Mouse (Mus musculus): ENCODE measurements around the gene Rad51b. TPM values are rescaled to one million over a fixed set of nuclear protein-coding genes. Genes with fewer than 3 reads are reported as not detected.

Gene Rad51b
- total RNA-seq, 2 experiments from 2014 or later = 0.17 to 0.23 TPM

DNA sequence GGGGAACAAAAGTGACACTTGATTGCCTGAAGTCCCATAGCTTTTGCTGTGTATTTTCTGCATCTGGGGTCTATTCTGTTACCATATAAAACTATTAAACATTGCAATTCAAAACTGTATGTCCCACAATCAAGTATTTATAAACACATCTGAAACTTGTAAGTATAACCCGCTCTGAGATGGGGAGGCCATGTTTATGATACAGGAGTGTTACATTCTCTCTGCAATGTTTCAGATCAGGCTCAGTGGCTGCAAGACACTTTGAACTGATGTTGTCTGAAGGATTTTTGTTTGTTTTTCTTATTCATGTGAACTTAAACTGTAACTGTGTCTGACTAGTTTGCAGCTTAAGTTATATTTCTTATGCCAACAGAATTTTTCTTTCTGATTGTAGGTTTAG lies 80.3 kb downstream of the Rad51b start:
- DNase-seq (ENCODE audit: low spot score) = no peak

DNA sequence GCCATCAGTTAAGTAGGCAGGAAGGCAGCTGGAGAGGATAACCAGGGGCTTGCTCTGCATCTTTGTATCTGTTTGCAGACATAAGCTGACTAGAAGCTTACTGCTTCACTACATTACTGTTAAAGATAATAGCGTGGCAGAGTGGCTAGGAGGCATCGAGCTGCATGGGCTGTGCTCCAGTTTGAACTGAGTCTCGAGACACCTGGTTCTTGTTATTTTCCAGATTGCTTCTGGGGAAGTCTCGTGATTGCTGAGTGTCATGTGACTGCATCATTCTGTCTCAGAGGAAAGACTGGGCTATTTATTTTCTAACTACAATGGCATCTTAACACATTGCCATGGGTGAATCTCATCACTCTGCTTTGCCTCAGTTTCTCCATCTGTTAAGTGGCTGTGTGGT lies 80.8 kb downstream of the Rad51b start:
- no peak for DNase-seq (ENCODE audit: low spot score)

- DNase-seq (ENCODE audit: low spot score) = no peak
Observed at GRCm38 (mm10) chr12:79380190-79380589, 83.1 kb downstream of the Rad51b start.

DNA sequence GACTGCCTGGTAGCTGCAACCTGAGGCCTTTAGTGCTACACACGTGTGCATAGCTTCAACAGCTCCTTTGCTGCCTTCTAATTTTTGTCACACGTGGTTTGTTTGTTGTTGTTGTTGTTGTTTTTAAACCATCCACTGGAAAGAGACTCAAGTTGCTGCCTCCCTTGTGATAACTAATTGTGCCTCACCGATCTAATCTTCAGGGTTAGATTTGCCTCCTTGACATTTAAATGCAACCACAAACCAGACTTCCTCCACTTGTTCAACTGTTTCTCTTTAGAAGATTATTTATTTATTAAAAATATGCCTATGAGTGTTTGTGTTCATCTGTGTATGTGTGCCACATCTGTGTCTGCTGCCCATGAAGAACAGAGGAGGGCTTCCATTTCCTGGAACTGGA lies 84.4 kb downstream of the Rad51b start:
- DNase-seq (ENCODE audit: low spot score) = no peak

- DNase-seq (ENCODE audit: low spot score) = no peak
Observed at GRCm38 (mm10) chr12:79382416-79382815, 85.3 kb downstream of the Rad51b start.

- DNase-seq (ENCODE audit: low spot score) = no peak
Observed at GRCm38 (mm10) chr12:79383583-79383982, 86.5 kb downstream of the Rad51b start.

GRCm38 (mm10) chr12:79384787-79385186 lies 87.7 kb downstream of the Rad51b start:
- no peak for DNase-seq (ENCODE audit: low spot score)

GRCm38 (mm10) chr12:79385199-79385598 lies 88.1 kb downstream of the Rad51b start:
- no peak for DNase-seq (ENCODE audit: low spot score)

DNA sequence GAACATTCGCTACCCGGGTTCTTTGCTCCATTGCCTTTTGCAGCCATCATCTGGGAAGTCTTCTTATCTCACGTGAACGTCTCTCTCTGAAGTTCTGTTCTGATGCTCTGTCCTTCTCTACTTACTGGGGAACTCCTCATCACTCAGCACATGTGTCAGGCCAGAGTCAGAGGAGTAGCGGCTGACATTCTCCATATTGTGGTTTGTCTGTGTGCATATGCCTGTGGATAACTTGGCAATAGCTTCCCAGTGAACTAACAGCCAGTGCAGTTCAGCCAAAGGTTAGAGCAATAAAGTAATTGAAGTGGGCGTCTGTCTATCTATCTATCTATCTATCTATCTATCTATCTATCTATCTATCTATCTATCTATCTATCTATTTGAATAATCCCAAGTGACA lies 90.8 kb downstream of the Rad51b start:
- no peak for DNase-seq (ENCODE audit: low spot score)

- no peak for DNase-seq (ENCODE audit: low spot score)
Observed at GRCm38 (mm10) chr12:79389251-79389650, 92.2 kb downstream of the Rad51b start.

GRCm38 (mm10) chr12:79389971-79390370 lies 92.9 kb downstream of the Rad51b start:
- no peak for DNase-seq (ENCODE audit: low spot score)

DNA sequence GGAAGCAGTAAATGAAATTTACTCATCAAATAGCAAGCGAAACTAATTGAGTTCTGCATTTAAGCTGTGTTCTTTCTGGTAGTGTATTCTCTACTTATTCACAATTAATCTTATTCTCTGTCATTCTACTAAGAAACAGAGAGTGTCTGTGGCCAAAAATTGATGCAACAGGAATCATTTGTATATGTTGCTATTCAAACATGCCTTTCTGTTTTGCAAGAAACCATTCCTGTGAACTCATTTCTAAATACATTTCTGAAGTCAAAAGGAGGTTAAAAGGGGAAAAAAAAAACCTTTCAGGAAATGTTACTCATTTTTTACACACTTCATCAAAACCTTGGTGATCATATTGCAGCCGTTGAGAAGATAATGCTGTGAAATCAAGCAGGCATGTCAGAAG lies 96.6 kb downstream of the Rad51b start:
- no peak for DNase-seq (ENCODE audit: low spot score)

DNA sequence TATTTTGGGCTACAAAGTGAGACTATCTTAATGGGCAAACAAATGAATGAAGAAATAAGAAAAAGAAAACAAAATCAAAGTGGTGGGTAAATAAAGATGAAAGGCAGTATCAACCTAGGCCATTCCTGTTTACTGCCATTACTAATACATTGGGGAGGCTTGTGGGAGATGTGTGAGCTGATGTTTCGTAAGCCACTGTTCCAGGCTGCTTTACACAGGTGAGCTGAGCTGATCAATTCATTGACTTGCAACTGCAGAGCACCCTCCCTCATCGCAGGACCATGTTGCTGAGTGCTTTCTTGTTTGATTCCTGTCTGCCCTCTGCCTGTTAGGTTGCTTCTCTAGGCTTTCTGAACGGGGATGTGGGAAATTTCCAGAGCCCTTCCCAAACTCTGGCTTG lies 106.9 kb downstream of the Rad51b start:
- no peak for DNase-seq (ENCODE audit: low spot score)

DNA sequence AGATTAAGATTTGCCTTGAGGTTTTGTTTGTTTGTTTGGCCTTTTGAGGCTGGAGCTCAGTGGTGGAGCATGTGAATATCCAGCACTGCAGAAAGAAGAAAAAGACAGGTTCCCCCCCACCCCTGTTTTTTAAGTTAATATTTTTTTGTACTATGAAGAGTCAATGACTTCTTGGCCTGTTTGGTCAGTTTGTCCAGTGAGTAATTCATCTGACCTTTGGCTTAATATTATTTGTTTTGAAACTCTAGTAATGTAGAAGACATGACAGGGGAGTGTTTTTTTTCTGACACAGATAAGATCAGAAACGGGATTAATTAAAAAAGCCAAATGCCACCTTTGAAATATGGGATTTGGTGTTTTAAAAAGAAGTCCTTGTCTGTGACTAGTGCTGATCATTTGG lies 107.4 kb downstream of the Rad51b start:
- DNase-seq (ENCODE audit: low spot score) = no peak

GRCm38 (mm10) chr12:79408677-79409076 lies 111.6 kb downstream of the Rad51b start:
- DNase-seq (ENCODE audit: low spot score) = no peak

DNA sequence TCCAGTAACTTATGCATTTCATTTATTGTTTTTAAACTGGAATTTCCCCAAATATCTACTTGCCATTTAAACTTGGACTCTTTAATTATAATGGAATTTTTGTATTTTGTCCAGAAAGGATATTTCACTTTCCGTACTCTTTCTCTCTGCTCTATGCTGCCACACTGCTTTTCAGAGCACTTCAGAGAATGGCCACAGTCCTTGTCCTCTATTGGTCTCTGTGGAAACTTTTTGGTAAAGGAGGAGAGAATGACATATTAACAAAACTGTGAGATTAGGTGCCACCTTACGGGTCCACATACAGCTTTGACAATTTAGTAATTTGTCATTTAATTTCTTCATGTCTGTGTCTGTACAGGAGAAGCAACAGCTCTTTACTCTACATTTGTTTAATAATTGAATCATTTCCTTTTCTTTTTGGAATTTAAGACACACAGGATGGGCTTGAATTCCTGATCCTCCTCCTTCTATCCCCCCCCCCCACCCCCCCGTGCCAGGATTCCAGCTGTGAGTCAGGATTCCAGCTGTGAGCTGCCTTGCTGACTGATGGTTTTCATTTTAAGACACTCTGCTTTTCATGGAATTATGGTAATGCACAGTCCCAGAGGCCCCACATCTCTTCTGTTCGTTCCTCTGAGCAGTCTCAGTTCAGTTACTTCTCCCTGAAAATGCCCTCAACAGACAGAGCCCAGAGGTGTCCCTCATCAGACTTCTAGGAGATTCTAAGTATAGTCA lies 112.2 kb downstream of the Rad51b start:
- no peak for DNase-seq (ENCODE audit: low spot score)

DNA sequence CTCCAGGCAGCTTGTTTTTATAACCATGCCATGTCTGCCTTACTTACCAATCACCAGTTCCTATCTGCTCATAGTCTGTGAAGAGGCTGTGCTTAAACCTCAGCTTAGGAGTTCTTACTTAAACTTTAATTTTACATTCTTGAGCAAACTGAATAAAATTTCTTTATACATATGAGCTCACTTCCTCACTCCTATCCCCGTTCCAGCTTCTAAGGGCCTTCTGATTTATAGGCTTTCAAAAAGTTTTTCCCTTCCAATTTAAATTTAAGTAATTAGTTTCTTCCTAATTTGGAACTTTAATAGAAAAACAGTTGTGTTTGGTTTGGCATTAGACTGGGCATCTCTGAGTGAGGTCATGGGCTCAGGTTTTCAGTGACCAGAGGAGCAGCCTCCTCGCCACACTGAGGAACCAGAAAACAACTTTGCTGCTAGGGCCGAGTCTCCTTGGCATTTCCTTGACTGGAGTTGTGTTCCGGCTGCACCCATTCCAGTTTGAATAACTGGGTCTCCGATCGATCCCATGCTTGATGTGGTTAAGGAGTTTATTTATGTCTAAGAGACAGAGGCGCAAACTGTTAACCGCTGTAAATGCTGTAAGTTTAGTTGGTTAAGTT lies 115.9 kb downstream of the Rad51b start:
- no peak for DNase-seq (ENCODE audit: low spot score)

DNA sequence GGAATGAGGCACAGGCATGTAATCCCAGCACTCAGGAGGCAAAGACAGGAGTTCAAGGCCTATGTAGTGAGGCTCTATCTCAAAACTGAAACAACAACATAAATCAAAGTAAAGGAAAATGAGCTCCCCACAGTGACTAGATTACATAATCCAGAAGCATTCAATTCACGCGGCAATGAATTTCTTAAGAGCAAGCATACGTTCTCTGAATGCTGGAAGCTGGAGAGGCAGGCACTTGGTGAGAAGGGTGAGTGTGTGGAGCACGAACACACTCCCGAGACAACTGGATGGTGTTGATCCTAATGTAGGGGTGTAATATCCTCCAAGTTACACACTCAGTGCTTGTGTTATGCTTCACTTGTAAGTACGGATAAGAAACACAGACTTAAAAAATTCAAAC lies 120.3 kb downstream of the Rad51b start:
- DNase-seq (ENCODE audit: low spot score) = no peak

DNA sequence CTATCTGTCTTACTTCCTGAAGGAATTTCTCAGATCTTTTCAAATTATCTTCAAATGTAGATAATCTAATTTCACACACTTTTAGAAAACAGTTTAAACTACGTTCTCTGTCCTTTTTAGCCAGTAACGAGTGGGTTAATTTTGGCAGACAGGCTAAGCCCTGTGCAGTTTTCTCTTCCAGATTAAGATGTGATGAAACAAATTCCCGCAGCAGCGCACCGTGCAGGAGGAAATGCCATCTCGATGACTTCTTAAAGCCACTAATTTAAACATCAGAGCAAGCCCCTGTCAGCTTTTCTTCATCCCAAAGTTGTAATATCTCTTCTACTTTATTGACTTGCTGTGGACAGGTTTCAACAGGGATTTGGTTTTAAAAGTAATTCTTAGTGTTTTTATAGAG lies 123.5 kb downstream of the Rad51b start:
- DNase-seq (ENCODE audit: low spot score) = no peak

DNA sequence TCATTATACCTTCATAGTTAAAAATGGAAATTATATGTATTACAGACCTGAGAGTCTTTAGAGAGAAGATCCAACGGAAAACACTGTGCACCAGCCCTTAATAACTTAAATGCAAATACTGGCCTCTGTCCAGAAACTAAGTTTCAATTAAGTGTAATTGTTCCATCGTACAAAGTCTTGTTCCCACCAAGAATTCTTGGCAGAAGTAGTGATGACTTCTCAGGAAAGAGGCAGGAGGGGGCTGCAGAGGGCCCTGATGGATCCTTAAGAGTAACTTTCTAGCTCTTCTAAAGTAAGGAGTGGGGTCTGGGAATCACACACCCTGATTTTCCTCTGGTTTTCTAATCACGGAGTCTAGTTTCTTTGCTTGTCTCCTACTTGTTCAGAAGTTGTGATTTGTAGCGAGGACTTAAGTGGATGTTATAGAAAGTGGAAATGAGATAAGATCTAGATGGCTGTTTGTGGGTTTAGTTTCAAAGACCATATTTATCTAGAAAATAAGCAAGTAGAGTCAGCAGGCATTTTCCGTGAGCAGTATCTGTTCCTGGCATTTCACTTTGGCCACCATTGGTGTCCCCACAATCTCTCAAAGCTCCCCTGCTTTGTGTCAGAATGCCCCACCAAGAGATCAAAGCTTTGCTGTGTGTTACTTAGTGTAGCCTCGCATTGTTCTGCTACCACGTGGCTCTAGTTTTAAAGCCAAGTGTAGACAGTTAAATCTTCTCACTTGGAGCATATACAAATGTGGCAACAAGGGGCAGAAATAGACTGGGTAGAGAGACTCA lies 132.6 kb downstream of the Rad51b start:
- DNase-seq (ENCODE audit: low spot score) = no peak

GRCm38 (mm10) chr12:79431138-79431537 lies 134.1 kb downstream of the Rad51b start:
- DNase-seq (ENCODE audit: low spot score) = no peak

DNA sequence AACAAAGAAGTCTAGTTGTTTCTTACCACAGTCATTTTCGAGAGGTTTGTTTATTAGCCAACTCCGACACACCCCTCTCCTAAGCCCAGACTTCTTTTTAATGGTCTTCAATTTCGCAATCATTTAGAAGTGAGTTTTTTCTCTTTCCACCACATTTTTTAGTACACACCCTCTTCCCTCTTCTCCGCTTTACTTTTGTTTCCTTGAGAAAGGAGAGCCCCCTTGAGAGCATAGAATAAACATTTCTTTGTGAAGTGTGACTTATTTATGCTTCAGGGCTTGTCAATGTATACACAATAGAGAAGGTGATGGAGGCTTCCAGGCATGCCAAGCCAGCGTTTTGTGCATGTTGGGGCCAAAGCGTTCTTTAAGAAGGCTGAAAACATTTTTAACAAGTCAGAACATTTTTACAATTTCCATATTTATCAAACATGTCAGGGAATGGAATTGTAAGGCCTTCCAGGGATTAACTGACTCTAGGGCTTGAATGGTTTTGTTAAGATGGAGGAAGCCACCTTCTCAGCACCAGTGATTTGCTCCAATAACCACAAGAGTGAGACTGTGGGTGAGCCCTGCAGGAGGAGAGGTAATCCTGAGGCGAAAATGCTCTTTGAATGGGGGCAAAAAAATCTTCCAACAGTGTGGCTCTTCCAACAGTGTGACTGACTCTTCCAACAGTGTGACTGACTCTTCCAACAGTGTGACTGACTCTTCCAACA lies 136.8 kb downstream of the Rad51b start:
- DNase-seq (ENCODE audit: low spot score) = peak; percentile 25

All from gastrocnemius, adult 18-20 months (tissue).